Mouse (Mus musculus) kidney, adult 9 months (tissue): Measurements from ENCODE around the gene Vmn1r4.

Experiments used
- DNase-seq: peaks from one replicate; pipeline ENCODE4 v3.0.0; 2022

The Vmn1r4 gene

DNA sequence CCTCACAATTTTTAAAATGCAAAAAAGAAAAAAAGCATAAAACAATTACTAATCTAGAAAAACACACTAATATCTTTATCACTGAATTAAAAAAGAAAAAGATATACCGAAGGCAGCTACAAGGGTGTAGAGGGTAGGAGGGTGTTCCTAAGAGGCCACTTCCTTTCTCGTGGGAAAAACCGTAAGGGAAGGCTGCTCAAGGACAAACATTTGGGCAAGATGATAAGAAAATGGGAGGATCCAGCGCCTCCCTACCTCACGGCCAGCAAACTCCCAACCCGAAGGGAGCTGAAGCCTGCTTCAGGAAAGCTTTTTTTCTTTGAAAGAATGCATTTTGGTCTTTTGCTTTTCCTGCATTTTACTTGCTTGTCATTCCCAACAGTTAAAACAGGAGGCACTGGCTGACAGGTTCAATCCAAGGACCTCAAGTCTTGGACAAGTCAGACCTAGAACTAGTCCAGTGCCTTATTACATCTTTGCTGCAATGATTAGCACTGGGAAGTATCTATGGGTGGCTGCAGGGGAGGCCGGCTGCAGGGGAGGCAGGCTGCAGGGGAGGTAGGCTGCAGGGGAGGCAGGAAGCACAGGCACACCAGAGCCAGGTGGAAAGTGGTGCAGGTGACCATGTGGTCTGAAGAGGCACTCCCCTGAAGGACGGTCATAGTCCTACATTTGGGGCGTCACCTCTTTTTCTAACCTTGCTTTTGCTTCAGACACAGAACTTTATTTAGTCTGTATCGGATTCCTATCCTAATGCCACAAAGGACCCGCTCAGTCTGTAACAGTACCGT is 6.0 kb upstream of the Vmn1r4 start:
- DNase-seq = peak; percentile 40

DNA sequence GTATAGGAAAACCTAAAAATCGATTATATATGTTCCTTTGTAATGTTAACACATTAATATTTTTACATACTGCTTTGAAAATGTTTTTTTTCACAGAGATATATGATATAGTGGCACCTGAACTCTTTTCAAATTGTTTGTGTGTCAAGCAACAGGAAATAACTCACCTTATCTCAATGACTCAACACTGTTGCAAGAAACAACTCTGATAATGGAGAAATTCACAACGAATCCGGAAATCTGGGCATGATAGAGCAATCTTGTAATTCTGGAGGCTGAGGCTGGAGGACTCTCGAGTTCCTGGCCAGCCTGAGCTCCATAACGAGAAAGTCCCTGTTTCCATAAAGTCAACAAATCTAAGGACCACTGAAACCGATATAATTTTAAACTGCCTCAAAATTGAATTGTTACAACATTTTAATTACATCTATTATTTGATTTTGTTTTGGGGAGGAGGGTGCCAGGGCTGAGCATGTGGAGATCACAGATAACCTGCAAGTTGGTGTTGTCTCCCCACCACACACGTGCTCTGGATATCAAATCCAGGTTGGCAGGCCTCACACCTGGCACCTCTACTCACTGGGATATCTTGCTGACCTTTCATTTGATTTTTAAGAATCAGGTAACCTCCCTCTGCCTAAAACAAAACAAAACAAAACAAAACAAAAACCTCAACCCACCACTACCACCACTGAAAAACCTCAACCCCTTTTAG is 4.3 kb upstream of the Vmn1r4 start:
- no peak for DNase-seq

DNA sequence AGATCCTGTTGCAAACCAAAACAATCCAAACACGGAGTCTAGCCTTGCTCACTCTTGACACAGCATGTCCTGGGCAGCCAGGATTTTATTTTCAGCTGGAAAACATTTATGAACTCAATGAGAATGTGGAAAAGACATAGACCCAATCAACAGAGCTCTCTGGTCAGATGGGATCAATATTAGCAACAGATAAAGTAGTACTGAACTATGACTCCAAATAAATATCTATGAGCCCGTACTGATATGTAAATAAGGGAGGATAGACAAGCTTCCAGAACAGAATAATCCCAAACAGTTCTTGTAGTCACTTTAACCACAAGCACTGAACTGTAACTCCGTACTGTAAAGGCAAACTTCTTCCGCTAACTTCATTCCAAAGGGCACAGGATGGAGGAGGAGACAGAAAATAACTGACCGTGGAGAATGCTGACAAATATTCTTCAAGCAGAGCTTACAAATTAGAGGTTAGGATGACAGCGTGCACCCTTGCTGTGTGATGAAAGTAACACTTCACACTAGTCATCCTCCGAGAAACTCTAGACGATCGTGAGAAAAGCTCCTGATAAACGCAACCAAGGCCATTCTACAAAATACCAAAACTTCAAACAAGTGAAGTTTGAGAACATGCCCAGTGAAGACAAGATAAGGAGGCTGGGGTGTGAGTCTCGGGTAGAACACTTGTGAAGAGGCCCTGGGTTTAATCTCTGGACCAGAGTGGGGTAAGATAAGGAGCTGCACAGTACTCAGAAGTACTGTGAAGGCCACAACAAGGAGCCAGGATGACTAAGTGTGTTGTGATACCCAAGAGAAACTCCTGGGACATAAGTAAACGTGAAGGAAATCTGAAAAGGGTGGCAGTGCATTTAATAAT is 3.4 kb upstream of the Vmn1r4 start:
- peak; percentile 91 for DNase-seq

DNA sequence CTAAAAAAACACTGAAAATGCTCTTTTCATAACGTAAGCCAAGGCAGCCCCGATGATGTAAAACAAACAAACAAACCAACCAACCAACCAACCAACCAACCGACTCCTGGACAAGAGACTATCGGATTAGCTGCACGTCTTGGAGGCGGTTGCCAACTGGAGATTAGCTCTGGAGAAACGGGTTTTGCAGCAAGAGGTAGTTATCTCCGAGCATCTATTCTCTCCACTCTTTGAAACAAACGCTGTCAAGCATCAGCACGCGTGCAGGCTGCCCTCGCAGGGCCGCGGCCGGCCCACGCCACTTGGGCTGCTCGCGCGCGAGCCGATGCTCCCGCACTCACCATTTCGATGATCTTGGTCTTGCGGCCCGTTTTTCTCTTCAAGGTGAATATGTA is 487 bp upstream of the Vmn1r4 start:
- DNase-seq = no peak

DNA sequence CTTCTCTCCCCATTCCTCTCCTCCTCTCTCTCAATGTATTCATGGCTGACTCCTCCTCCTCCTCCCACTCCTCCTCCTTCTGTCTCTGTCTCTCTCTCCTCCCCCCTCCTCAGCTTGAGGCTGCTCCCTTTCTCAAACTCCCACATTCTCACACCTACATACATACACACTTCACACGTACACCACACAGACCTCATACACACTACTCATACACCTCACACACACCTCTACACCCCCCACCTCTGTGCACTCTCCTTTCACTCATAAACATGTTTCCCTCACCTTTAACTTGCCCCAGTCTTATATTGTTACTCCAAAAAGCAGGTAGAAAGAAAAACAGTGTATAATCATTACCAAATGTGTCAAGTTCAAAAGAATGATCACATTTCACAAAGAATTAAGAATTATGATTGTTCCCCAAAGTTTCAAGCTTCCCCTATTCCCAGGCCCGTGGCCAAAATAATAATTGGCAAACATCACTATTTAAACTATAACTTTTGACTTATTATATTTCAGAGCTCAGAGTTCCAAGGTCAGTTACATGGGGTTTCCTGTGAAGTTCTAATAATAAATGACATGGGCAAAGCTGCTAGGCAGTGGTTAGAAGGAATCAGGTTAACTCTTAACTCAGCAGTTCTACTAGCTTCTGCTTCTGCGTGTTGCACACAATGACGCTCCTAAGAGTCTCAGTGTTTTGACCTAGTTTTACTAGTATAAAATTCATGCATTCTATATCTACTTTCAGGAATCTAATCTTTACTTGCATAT is 8.0 kb downstream of the Vmn1r4 start:
- DNase-seq = peak; percentile 79

DNA sequence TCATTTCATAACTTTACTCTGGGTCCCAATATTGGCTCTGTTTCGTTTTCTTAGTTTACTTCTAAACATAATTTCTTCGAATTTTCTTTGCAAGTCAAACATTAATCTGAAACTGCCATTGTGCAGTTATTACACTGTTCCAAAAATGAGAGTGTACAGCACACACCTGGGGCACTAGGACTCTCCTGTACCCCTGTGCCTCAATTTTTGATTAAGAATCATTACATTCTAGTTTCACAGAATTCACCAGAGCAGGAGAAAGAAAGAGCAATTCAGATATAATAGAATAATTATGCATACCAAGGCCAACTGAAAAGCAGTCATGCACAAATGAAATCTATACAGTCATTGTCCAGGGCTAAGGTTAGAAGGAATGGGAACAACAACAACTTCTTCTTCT is 8.6 kb downstream of the Vmn1r4 start:
- DNase-seq = no peak

DNA sequence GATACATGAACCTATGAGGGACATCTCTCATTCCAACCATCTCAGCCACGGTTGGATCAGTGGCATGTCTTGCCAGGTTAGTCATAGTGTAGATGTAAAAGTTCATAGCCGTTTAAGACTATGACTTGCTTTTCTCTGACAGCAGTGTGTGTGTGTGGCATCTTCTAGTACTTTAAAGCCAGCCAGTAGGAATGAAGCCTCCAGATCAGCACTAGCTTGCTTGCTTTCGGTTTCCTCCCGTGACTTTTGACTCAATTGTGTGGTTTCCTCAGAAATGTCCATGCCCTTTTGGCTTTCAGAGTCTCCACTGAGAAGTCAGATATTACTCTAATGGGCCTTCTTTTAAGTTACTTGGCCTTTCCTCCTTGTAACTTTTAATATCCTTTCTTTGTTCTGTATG is 10.6 kb downstream of the Vmn1r4 start:
- DNase-seq = no peak

DNA sequence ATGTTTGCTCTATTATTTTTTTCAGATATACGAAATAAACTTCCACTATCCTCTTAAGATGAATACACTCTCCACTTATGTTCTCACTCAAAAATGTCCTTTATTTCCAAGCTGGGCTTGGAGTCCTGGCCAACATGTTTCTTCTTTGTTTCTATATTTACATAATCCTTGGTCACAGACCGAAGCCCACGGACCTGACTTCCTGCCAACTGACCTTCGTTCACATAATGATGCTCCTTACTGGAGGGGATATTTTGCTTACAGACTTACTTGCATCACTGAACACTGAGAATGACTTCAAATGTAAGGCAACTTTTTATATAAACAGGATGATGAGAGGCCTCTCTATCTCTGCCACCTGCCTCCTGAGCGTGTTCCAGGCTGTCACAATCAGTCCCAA is 32.6 kb downstream of the Vmn1r4 start:
- peak; percentile 89 for DNase-seq

DNA sequence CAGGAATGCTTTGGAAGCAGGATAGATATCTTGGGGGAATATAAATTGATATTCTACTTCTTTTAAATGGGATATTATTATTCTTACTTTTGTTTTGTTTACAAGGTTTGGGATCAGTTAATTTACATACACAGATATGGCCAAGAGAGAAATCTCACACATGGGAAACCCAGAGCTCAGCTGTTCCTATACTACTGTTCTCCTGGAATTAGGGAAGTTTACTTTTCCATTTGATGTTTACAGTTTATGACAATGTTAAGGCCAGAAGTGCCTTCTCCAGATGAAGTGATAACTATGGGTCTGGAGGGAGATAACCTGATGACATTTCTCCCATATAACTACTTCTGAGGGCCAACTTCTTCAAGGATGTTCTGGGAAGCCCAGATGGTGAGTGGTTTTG is 46.2 kb downstream of the Vmn1r4 start, which contains the start of gene Vmn1r5:
Vmn1r5 (plus strand) TSS at position 301 of the 400 bp plus-strand sequence.
- no peak for DNase-seq

DNA sequence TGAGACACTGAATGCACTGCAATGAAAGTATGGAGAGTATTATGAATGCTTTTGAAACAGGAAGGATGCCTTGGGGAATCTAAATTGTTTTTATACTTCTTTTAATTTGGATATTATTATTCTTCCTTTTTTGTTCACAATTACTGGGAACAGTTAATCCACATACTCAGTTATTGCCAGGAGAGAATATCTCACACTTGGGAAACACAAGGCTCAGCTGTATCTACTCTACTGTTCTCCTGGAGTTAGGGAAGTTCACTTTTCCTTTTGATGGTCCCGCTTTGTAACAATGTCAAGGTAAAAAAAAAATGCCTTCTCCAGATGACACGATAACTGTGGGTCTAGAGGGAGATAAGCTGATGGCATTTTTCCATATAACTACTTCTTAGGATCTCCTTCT is 73.1 kb downstream of the Vmn1r4 start, which contains the start of gene Vmn1r6:
Vmn1r6 (plus strand) TSS at position 301 of the 400 bp plus-strand sequence.
- DNase-seq = no peak
